Mouse (Mus musculus) MEL (cell line): ENCODE data around the gene Dnajc27. TPM values are rescaled to one million over a fixed set of nuclear protein-coding genes. Genes with fewer than 3 reads are reported as not detected.
A peak's percentile ranks its signal among the peaks of the same experiment; 100 is the strongest.

ENCODE experiments used
- DNase-seq: peaks from one replicate; pipeline ENCODE4 v3.0.0; 2011; ENCODE audit warnings: low read depth, low spot score
- H3K27ac ChIP-seq: 2 replicates; pipeline ENCODE4 v1.5.1; 2012; ENCODE audit warnings: low read depth, mild to moderate bottlenecking, control low read depth, low read length, moderate library complexity; ENCODE audit not compliant: control insufficient read depth
- H3K27me3 ChIP-seq, 2 experiments: fragments of 150-350 bp in 1 of 2; sonication (generic) in 1 of 2; 2 replicates each; pipeline ENCODE4 v1.6.1; 2012; ENCODE audit warnings: low read length in 2 of 2, mild to moderate bottlenecking in 2 of 2, improper control_type of control experiment in 1 of 2, moderate library complexity in 1 of 2; ENCODE audit not compliant: insufficient read depth in 2 of 2, control insufficient read depth in 1 of 2
- H3K36me3 ChIP-seq, 2 experiments: 2 replicates each; pipeline ENCODE4 v1.6.1; 2012 to 2014; ENCODE audit warnings: low read length in 2 of 2, improper control_type of control experiment in 1 of 2, inconsistent platforms in 1 of 2, mild to moderate bottlenecking in 1 of 2; ENCODE audit not compliant: insufficient read depth in 2 of 2, control insufficient read depth in 1 of 2
- H3K4me1 ChIP-seq, 2 experiments: fragments of 150-350 bp in 1 of 2; sonication (generic) in 1 of 2; 2 replicates each; pipeline ENCODE4 v1.6.1; 2012; ENCODE audit warnings: low read length in 2 of 2, improper control_type of control experiment in 1 of 2, mild to moderate bottlenecking in 1 of 2; ENCODE audit not compliant: insufficient read depth in 2 of 2, control insufficient read depth in 1 of 2
- H3K4me3 ChIP-seq, 2 experiments: fragments of 150-350 bp in 1 of 2; sonication (generic) in 1 of 2; 2 replicates each; pipeline ENCODE4 v1.5.1; 2012; ENCODE audit warnings: low read depth in 2 of 2, low read length in 2 of 2, mild to moderate bottlenecking in 2 of 2, moderate library complexity in 2 of 2, control low read depth in 1 of 2, improper control_type of control experiment in 1 of 2; ENCODE audit not compliant: control insufficient read depth in 1 of 2, insufficient read depth in 1 of 2
- H3K79me2 ChIP-seq: 2 replicates; pipeline ENCODE4 v1.6.1; 2012; ENCODE audit warnings: mild to moderate bottlenecking, low read length, moderate library complexity; ENCODE audit not compliant: control insufficient read depth, poor library complexity, insufficient read depth
- H3K9ac ChIP-seq: 2 replicates; pipeline ENCODE4 v1.6.1; 2012; ENCODE audit warnings: low read depth, mild to moderate bottlenecking, control low read depth, low read length, moderate library complexity; ENCODE audit not compliant: control insufficient read depth, poor library complexity, severe bottlenecking
- H3K9me3 ChIP-seq: fragments of 150-350 bp; sonication (generic); replicated peaks from 2 replicates; pipeline ENCODE4 v1.6.1; 2012; ENCODE audit warnings: mild to moderate bottlenecking, low read length, improper control_type of control experiment, moderate library complexity; ENCODE audit not compliant: insufficient read depth
- CHD1 ChIP-seq: IDR thresholded peaks from 2 replicates; pipeline ENCODE4 v1.6.1; 2012; ENCODE audit warnings: low read depth, mild to moderate bottlenecking, inconsistent platforms, low read length, improper control_type of control experiment
- CTCF ChIP-seq, 3 experiments: IDR thresholded peaks in 2 of 3; conservative IDR thresholded peaks in 1 of 3; 2 replicates each; pipeline ENCODE4 v1.5.1; 2011 to 2012; ENCODE audit warnings: low read length in 3 of 3, low read depth in 2 of 3, mild to moderate bottlenecking in 2 of 3, improper control_type of control experiment in 1 of 3, inconsistent platforms in 1 of 3, mixed read lengths in 1 of 3, moderate library complexity in 1 of 3; ENCODE audit not compliant: control insufficient read depth in 1 of 3, insufficient read depth in 1 of 3, poor library complexity in 1 of 3, severe bottlenecking in 1 of 3
- GABPA ChIP-seq: IDR thresholded peaks from 2 replicates; pipeline ENCODE4 v1.6.1; 2012; ENCODE audit warnings: low read depth, mild to moderate bottlenecking, inconsistent platforms, low read length, improper control_type of control experiment, moderate library complexity
- GATA1 ChIP-seq: IDR thresholded peaks from 2 replicates; pipeline ENCODE4 v1.6.1; 2011; ENCODE audit warnings: low read depth, low read length, improper control_type of control experiment
- HCFC1 ChIP-seq: IDR thresholded peaks from 2 replicates; pipeline ENCODE4 v1.6.1; 2012; ENCODE audit warnings: low read depth, mild to moderate bottlenecking, inconsistent platforms, low read length, improper control_type of control experiment, moderate library complexity
- MAFK ChIP-seq: IDR thresholded peaks from 2 replicates; pipeline ENCODE4 v1.6.1; 2011; ENCODE audit warnings: low read depth, mild to moderate bottlenecking, low read length, improper control_type of control experiment, borderline replicate concordance
- NELFE ChIP-seq: IDR thresholded peaks from 2 replicates; pipeline ENCODE4 v1.6.1; 2011; ENCODE audit warnings: low read depth, low read length, improper control_type of control experiment
- POLR2AphosphoS2 ChIP-seq: IDR thresholded peaks from 2 replicates; pipeline ENCODE4 v1.6.1; 2011; ENCODE audit warnings: low read length, improper control_type of control experiment
- RCOR1 ChIP-seq: IDR thresholded peaks from 2 replicates; pipeline ENCODE4 v1.6.1; 2012; ENCODE audit warnings: low read depth, mild to moderate bottlenecking, inconsistent platforms, low read length, improper control_type of control experiment
- SMC3 ChIP-seq: IDR thresholded peaks from 2 replicates; pipeline ENCODE4 v1.6.1; 2011; ENCODE audit warnings: low read depth, low read length, improper control_type of control experiment
- TAL1 ChIP-seq: IDR thresholded peaks from 2 replicates; pipeline ENCODE4 v1.6.1; 2012; ENCODE audit warnings: mild to moderate bottlenecking, inconsistent platforms, low read length, moderate library complexity, mixed read lengths
- TBP ChIP-seq: IDR thresholded peaks from 2 replicates; pipeline ENCODE4 v1.8.0; 2011; ENCODE audit warnings: low read depth, low read length, improper control_type of control experiment
- UBTF ChIP-seq: IDR thresholded peaks from 2 replicates; pipeline ENCODE4 v1.6.1; 2012; ENCODE audit warnings: low read depth, mild to moderate bottlenecking, inconsistent platforms, low read length, improper control_type of control experiment, moderate library complexity, borderline replicate concordance; ENCODE audit not compliant: insufficient read depth
- USF2 ChIP-seq, 2 experiments: IDR thresholded peaks; 2 replicates each; pipeline ENCODE4 v1.6.1; 2011 to 2012; ENCODE audit warnings: improper control_type of control experiment in 2 of 2, low read length in 2 of 2, borderline replicate concordance in 1 of 2, inconsistent platforms in 1 of 2, low read depth in 1 of 2, mild to moderate bottlenecking in 1 of 2; ENCODE audit not compliant: insufficient read depth in 1 of 2
- ZC3H11A ChIP-seq: IDR thresholded peaks from 2 replicates; pipeline ENCODE4 v1.6.1; 2012; ENCODE audit warnings: low read depth, mild to moderate bottlenecking, inconsistent platforms, low read length, improper control_type of control experiment
- ZNF384 ChIP-seq: IDR thresholded peaks from 2 replicates; pipeline ENCODE4 v1.6.1; 2012; ENCODE audit warnings: low read depth, mild to moderate bottlenecking, inconsistent platforms, low read length, improper control_type of control experiment
- polyA plus RNA-seq, 2 experiments: library from polyadenylated mRNA; stranded (reverse) in 1 of 2; unstranded in 1 of 2; fragments of >175 nt in 1 of 2; fragments of >200 nt in 1 of 2; gene quantifications; 2 replicates each; pipeline versions ENCODE4 v1.2.1 to v1.2.4; 2012; ENCODE audit warnings: low replicate concordance in 2 of 2, low read depth in 1 of 2; ENCODE audit not compliant: insufficient read length in 2 of 2, insufficient read depth in 1 of 2, missing spikeins in 1 of 2
- total RNA-seq: library from RNA; depleted of rRNA; stranded (reverse); fragments of 300-350 nt; gene quantifications from 2 replicates; pipeline ENCODE4 v1.2.3, GENCODE M21; 2012

Dnajc27 gene
- total and polyA plus RNA-seq, 3 experiments = 7.9 to 9.7 TPM; not detected in 1

GRCm38 (mm10) chr12:4157466-4157865 lies 75.1 kb downstream of the Dnajc27 start:
- no peak for TF ChIP-seq CTCF (IDR thresholded peaks at IDR 0.05 in 2 of 3, conservative IDR thresholded peaks at IDR 0.05 in 1 of 3; ENCODE audit: control insufficient read depth in 1 of 3, insufficient read depth in 1 of 3, low read depth in 2 of 3, low read length in 3 of 3, poor library complexity in 1 of 3, severe bottlenecking in 1 of 3)
- TF ChIP-seq, all 39 proteins: peak for 0
- Histone ChIP-seq H3K4me1 (no peaks in the 10 kb centered on the region), H3K27ac (no peak overlapping the region), H3K9ac (no peak overlapping the region), H3K4me3 (no peak overlapping the region), H3K79me2 (no peaks in the 10 kb centered on the region), H3K36me3 (no peaks in the 10 kb centered on the region), H3K27me3 (no peaks in the 10 kb centered on the region; a peak in 2 of 4 replicates), H3K9me3 (no peaks in the 10 kb centered on the region)
- DNase-seq = no peak

- H3K27ac ChIP-seq = no peak overlapping the region
Observed at GRCm38 (mm10) chr12:4158179-4158578, 75.8 kb downstream of the Dnajc27 start.

GRCm38 (mm10) chr12:4158868-4159632 lies 76.7 kb downstream of the Dnajc27 start:
- no peaks in the 10 kb centered on the region for H3K36me3 ChIP-seq
- no peak overlapping the region for H3K27ac ChIP-seq
- DNase-seq = no peak
- no peaks in the 10 kb centered on the region for H3K9me3 ChIP-seq
- no peak overlapping the region for H3K9ac ChIP-seq
- no peak overlapping the region for H3K4me3 ChIP-seq
- TF ChIP-seq POLR2AphosphoS2 (no peak), TBP (0 out of 2 replicates have a peak, but pooled peaks have one; percentile 48)
- H3K79me2 ChIP-seq = no peaks in the 10 kb centered on the region
- peaks cover 0 to 2% of the 10 kb centered on the region in 2 experiments; a peak in 3 of 4 replicates for H3K27me3 ChIP-seq
- no peaks in the 10 kb centered on the region for H3K4me1 ChIP-seq

More at GRCm38 (mm10) chr12:4158179-4158578, 75.8 kb downstream of the Dnajc27 start:
- DNase-seq = no peak
- Histone ChIP-seq H3K9me3 (no peaks in the 10 kb centered on the region), H3K27me3 (peaks cover 0 to 2% of the 10 kb centered on the region in 2 experiments; a peak in 3 of 4 replicates), H3K9ac (no peak overlapping the region), H3K79me2 (no peaks in the 10 kb centered on the region), H3K4me3 (no peak overlapping the region), H3K36me3 (no peaks in the 10 kb centered on the region), H3K4me1 (no peaks in the 10 kb centered on the region)
- no peak for TF ChIP-seq HCFC1
- TF ChIP-seq RCOR1 = no peak
- TF ChIP-seq NELFE = no peak
- TF ChIP-seq GATA1 = no peak
- no peak for TF ChIP-seq ZC3H11A
- TF ChIP-seq SMC3 = no peak
- TF ChIP-seq MAFK = no peak
- TF ChIP-seq UBTF = no peak
- no peak for TF ChIP-seq POLR2AphosphoS2
- TF ChIP-seq USF2 (IDR thresholded peaks at IDR 0.05; ENCODE audit: borderline replicate concordance in 1 of 2, insufficient read depth in 1 of 2, low read depth in 1 of 2, low read length in 2 of 2) = no peak
- no peak for TF ChIP-seq CHD1
- no peak for TF ChIP-seq ZNF384
- TF ChIP-seq GABPA = no peak
- TF ChIP-seq TAL1 = no peak
